Mouse (Mus musculus): ENCODE data around the gene Hlcs.
A peak's percentile ranks its signal among the peaks of the same experiment; 100 is the strongest.
"Not testable (repeated sequence)": the region's sequence is repeated elsewhere in the genome, so short reads cannot be mapped to it uniquely, and the experiment has no call there.

The Hlcs gene

DNA sequence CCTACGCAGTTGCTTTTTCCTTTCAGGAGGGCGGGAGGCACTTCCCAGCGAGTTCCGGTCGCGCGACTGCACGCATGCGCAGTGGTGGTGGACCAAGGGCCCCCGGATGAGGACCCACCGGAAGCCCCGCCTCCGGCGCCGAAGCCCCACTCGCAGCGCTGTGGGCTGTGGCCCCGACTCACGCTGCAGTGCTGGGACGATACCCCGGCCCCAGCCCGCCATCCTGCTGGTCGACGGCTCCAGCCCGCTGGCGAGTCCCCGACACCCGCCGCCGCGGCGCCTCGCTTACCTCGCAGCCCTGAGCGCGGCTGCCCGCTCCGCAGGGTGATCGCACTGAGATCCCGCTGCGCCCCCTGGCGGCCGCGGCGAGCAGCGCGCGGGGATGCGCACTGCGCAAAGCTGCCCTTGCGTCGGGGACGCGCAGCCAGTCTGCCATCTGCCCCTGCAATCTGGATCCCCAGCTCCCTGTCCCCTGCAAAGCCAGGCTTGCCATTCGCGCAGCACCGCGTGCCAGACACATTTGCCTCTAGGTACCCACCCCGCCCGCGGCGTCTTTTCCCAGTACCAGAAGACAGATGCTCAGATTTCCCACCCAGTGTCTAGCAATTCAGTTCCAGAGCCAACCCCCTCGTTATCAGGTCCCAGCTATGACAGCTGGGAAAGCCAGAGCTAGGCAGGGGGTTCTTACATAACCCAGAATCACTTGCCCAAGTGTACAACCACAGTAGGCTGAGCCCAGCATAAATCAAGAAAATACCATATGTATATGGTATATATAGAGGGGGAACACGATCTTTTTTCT lies at the start of gene Hlcs:
Gene Hlcs, minus strand, starts transcription at position 343 of the 802 bp plus-strand sequence.
- DNase-seq, result peak; percentile 97 to 99

DNA sequence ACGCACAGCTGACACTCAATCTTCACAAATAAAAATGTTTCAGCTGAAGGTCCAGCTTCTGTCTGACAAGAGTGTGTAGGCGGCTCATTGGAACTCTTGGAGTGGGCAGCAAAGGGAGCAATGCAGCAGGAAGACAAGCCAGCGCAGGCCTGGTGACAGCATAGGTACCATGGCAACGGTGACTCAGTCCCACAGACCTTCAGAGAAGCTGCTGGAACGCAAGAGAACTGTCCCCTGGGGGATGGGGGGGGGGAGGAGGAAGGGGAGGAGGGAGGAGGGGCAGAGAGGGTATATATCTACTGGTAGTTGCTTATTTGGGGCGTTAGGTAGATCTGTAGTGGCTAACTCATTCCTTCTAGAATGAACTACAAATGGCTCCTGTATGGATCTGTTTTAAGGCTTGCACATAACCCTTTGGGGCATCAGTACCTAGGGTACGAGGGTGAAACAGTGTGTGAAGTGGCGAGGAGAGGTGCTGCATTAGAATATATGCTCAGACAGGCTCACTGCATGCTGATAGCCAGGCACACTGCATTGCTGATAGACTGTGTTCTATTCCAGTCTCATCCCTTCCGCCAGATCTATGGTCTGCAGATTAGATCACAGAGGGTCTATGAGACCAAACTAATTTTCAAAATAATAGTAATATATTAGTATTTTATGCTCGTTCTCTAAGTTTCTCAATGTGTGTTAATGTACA lies 49.0 kb upstream of the Hlcs start:
- DNase-seq, result peak; percentile 47 to 64

DNA sequence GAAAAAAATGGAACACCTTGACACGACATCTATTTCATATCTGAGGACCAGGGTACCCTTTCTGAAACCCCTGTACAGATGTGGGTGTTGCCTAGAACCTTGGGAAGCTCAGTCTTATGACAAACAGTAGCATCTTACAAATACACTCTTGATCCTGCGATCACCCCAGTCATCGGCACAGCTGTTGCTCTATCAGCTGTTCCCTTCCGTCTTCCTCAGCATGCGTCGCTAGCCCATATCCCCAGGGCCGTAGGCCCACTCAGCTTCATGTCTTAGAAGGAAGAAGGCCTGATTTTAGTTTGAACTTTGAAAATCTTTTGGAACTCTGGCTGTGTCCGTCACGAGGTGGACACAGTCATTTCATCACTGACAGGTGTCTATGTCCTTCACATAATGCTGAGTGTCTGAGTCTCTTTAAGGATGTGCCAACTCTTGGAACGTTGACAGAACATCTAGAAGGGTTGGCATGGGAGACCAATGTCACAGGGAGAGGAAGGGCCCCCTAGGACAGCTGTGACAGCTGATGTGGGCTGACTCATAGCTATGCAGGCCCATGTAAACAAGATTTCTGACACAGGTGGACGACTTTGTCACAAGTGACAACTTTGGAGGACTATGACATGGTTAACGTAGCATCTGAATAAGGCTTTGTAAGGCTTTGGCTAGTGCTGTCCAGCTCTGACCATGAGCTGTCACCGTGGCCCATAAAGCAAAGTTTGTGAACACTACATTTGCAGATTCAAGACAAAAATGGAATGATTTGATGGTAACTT lies 47.4 kb upstream of the Hlcs start:
- DNase-seq, result no peak

DNA sequence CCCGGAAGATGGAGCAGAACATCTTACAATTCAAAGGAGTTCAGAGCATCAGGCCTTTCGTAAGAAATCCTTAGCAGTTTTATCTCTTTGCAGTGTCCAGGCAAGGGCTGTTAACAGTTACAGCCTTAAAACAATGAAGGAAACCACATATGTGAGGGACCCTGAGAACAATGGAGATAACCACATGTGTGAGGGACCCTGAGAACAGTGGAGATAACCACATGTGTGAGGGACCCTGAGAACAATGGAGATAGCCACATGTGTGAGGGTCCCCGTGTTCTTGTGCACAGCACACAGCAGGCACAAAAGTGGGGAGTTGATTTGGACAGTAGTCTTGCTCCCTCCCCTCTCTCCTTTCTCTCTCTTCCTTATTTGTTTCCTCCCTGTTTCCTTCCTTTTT lies 44.7 kb upstream of the Hlcs start:
- DNase-seq, result no peak

DNA sequence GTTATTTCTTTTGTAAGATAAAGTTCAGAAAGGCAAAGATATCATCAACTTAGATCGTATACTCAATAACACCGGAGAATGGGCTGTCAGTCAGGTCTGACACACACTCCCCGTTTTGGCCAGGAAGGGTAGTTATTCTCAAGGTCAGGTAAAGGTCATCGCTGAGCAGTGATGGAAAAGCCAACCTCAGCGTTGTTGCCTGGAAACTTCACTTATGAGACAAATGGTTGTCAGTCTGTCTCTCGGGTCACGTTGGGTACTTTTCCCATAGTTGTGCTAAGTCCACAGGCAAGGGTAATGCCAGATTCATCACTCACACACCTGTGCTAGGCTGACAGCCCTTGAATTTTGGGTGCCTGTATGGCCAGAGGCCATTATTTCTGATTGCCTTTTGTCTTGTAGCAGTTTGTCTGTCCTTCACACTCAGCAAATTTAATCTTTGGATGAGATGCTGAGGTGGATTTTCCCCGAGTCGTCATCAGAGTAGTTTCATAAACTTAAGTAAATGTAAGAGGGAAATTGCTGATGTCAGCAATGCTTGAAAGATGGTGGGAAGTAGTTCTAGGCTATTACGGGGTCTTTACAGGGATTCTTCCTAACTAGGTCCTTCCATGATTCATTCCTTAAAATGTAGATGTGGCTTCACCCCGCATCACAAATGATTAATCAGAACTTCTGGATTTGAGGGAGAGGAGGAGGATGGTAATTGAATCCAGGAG lies 43.6 kb upstream of the Hlcs start:
- DNase-seq, result no peak

DNA sequence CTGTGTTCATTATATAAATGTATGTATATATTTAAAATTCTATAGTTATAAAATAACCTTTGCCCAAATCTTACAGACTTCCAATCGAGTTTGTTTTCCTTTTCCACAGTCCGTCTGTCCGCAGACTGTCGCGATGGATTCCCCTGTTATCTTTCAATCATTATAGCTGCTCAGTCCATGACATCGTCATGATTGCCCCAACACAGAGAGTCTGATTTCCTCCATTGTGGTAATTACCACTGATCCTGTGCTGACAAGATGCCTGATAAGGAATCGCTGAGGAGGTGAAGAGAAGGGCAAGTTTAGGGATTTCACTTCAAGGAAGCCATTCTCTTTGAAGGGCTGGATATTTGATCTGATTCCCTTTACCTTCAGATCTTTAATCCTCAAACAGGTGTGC lies 42.7 kb upstream of the Hlcs start:
- no peak for DNase-seq

DNA sequence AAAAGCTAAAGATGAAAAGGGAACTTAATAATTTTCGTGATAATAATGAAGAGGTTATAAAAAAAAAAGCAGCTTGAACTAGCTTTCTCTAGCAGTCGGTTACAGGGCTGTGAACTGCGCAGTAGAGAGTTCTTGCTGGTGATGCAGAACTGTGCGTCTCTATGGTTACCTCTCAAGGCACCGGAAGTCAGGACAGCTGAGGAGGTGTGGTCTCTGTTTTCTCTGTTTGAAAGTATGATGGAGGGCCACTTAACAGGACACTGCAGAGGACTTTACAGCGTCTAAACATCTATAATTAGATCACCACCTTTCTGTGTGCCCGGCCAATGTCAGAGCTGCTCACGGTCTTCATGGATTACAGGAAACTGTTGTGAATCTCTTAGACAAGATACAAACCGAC lies 41.1 kb upstream of the Hlcs start:
- DNase-seq, result no peak

DNA sequence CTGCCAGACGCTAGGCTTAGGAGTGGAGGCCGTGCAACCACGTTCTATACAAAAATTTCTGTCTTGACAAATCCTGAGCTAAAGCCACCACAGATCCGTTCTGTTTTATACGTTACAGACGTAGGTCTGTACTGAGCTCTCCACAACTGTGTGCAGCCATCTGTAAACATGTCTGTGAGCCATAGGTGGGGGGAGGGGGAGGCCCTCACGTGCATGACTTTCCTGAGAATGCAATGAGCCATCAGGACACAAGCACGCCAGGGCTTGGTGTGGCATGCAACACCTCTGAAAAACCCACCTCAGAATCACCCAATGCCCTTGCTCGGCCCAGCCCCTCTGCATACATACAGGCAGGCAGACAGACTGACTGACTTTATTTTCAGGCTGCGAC lies 36.9 kb upstream of the Hlcs start:
- DNase-seq, result no peak

DNA sequence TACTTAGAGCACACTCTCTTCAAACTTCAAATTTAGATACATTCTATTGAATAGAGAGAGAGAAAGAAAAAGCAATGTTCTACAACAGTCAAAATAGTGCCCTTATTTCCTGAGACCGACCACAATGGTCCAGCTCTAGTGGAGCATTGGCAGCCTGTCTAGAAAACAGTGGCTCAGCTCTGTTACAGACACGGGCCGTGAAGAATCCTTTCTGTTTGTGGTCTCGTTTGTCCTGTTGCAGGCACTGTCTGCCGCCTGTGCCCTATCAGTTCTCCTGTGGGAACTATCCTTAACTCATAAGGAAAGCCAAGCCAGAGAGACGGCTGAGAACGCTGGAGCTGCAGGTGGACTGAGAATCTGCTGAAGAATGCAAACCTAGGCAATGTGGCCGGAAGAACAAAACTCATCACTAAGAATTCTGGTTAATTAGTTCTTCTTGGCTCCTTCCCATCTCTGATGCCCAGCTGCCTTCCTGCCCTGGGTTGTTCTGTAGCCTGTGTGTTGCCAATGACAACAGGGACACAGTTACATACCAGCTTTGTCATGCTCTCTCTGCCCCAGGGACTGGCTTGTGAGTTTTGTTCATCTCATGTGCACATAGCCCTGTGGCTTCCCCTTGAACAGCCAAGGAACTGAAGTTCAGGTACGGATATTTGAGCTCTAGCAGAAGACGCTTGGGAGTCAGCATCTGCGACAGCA lies 36.4 kb upstream of the Hlcs start:
- no peak for DNase-seq

DNA sequence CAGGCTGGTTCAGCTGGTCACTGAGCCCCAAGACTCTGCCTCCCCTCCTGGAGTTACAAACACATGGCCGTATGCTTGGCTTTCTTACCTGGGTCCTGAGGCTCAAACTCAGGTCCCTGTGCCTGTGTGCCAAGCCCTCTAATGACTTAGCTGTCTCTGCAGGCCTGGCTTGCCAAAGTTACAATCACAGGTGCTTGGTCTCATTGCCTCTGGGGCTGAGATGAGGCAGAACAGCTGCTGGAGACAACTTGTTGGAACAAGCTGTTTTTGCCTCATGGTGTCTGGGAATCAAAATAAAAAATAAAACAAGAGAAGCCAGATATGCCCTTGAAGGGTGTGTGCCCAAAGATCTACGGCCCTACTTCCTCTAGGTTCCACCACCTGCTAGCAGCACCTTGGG lies 35.4 kb upstream of the Hlcs start:
- DNase-seq, result no peak

DNA sequence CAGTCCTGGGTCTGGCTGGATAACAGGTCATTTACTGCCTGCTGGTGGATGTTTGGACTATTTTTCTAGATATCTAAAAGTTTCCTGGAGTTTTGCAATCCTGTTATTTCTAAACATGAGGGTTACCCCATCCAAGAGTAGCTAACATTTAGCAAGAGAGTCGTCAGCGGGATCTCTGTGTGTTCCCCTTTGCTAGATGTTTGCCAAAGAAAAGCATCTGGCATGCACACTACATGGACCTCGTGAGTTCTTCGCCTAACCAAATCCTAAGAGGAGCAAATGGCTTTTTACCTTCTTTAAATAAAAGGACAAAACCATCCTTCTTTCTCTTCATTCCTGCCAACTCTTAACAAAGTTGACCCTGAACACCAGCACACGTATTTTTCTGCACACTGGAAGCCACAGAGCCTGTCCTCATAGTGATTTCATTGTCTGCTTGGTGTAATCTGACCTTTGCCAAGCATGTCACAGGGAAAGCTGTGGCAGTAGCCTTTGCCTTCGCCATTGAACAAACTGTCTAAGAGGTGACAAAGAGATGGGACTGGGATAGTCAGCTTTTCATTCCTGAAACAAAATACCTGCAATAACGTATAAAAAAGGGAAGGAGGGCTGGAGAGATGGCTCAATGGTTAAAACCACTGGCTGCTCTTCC lies 33.8 kb upstream of the Hlcs start:
- no peak for DNase-seq

DNA sequence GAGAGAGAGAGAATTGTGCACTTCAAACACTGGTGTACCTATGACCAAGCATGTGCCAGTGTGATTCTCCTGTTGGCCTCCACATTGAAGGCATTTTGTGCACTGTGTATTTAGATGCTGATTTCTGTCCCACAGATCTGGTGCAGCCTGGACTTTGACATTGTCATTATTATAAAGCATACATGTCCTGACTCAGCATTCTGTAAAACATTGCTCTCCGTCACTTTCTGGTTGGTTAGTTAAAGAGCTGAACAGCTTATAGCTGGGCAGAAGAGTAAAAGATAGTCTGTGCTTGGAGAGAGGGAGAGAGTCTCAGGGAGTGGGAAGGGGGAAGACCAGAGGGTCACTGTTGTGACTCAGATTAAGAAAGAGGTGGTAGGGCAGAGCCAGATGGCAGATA lies 32.4 kb upstream of the Hlcs start:
- DNase-seq, result no peak

DNA sequence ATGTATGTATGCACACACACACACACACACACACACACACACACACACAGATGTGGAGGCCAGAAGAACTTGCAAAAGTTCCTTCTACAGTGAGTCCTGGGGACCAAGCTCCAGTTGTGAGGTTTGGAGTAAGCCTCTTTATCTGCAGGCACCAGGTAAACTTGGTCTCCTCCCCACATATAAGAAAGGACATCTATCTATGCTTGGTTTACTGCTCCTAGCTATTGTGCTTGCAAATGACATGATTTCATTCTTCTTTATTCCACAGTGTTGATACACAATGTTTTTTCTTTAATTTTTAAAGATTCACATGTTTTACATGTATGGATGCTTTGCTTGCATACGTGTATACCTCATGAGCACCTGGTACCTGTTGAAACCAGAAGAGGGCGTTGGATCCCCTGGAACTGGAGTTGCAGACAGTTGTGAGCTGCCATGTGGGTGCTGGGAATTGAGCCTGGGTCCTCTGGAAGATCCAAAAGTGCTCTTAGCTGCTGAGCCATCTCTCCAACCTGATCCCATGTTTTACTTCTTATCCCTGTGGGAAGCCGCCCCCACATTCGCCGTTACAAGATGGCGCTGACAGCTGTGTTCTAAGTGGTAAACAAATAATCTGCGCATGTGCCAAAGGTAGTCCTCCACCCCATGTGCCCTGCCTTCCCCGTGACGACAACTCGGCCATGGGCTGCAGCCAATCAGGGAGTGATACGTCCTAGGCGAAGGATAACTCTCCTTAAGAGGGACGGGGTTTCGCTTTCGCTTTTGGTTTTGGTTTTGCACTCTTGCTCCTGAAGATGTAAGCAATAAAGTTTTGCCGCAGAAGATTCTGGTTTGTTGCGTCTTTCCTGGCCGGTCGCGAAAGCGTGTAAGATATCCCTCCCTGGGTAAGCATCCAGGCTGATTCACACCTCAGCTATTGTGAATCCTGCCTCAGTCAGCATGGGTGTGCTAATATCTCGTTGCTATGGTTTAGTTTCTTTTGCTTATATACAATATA lies 26.1 kb upstream of the Hlcs start:
- DNase-seq, result not testable (repeated sequence)

DNA sequence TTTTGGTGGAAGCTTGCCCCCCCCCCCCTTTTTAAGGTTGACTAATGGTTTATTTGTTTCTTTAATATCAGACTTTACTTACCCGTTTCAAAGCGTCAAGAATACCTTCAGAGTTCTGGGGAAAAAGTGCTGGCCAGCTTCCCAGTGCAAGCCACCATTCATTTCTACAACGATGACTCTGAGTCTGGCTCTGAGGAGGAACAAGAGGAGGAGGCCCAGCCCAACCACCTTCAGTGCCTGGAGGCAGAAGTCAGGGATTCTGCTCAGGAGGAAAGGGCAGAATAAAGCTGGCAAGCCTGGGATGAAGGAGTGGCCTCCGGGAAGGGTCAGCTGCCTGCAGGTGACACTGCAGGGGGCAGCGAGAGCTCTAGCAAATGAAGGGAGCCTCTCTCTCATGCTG lies 22.3 kb upstream of the Hlcs start:
- no peak for DNase-seq

DNA sequence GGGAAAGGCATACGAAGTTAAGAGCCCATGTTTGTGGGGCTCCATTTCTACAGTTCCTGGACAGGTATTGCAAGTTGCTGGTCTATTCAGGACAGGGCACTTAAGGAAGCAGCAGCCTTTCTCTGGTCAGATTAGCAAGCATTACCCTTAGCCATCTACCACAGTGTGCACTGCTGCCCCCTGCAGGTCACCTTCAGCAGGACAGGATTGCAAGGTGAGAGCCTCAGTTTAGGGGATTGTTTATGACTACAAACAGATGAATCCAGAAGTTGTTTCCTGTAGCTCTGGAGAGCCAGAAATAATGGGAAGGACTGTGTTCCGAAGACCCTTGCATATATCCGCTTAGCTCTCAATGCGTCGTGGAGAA lies 18.5 kb upstream of the Hlcs start:
- peak; percentile 71 to 82 for DNase-seq

DNA sequence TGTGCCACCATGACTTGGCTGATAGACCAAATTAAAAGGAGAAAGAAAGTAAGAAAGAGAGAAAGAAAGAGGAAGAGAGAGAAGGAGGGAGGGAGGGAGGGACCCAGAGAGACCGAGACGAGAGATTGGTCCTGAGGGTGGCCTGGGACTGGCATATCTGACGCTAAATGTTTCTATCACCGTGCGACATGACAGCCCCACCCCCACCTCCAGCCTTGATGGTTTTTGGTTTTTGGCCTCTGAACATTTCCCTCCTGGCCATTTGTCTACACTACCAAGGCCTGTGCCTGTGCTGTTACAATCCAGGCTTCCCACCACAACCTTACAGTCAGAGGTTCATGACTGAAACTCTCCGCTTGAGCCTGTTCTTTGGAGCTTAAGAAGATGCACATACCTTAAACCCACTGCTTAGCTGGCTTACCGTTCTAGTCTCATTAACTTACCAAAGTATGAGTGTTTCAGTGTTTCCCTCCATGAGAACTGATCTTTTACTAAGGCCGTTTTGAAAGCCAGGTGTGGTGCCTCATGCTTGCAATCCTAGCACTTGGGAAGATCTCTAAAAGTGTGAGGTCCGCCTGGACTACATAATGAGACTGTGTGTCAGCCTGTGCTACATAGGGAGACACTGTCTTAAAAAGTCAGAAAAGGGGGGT lies 18.0 kb upstream of the Hlcs start:
- DNase-seq, result no peak

DNA sequence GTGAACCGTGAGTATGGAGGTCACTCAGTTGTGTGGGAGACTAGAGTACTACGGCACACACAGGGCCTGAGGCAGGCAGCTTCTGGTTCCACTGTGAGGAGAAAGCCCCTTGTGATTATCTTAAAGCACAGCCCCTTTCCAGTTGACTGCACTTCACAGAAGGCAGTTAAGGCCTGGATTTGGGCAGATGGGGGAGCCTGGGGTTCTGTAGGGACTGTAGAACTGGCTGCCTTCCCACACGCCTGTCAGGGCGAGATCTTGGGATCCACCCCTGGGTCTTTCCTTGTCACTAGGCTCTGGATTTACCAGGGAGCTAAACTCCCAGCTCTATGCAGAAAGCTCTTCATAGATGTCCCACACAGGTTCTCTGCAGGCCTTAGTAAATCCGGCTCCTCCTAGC lies 17.1 kb upstream of the Hlcs start:
- DNase-seq, result no peak

DNA sequence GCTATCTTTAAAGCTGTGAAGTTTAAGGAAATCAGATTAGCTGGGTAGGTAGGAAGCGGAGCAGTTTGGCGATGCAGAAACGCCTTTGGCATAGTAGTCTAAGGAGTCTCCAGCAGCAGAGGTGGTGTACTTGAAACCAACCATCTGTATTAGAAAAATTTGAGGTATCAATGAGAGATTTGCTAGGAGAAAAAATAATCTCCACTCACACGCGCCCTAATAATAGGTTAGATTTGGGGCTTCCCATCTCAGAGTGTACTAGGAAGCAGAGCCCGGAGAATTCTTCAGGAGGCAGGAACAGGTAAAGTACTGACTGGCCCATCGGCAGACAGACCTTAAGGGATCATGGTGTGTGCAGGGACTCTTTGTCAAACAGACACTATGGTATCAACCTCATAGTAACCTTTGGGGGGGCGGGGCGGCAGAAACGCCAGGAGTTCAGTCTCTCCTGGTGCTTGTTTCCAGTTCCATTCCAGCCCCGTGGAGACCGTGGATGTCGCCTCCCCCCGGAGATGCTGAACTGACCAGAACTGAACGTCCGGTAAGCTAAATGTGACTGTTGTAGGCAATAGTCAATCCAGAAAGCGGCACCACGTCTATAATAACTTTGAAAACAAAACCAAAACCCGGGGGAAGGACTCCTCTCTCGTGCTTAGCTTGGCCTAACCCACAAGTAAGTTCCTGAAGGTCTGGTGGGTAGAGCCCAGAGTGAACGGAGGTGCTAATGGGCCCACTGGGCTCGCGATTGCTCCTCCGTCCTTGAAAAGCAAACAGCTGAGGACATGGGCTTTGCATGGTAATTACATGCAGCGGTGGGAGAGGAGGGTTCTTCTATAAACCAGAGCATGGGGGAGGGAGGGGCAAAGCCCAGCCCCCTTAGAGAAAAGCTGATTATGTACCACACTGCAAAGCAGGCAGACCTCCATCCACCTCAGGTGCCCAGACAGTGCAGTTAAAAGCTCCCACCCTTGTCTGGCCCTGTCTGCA lies 15.8 kb upstream of the Hlcs start:
- DNase-seq, result no peak

Data from cerebellum, adult 18-20 months (tissue).